Mouse (Mus musculus): ENCODE data around the gene Tmem88b.
"Not testable (repeated sequence)": the region's sequence is repeated elsewhere in the genome, so short reads cannot be mapped to it uniquely, and the experiment has no call there.

Gene Tmem88b

GRCm38 (mm10) chr4:155761356-155762099 is 24.1 kb downstream of the Tmem88b start:
- CTCF ChIA-PET = interaction anchor here (0.6 kb wide), 1 partner anchor 246 kb away, joined by 4 read pairs; no protein-coding TSS in a partner anchor

- CTCF ChIA-PET = interaction anchor here (0.6 kb wide), 1 partner anchor 246 kb away, joined by 4 read pairs; no protein-coding TSS in a partner anchor
Measured at GRCm38 (mm10) chr4:155760613-155761355, 24.9 kb downstream of the Tmem88b start, which contains the start of gene Atad3a. TSS of gene Atad3a (minus strand) at chr4:155761093.

GRCm38 (mm10) chr4:155759862-155760612 is 25.6 kb downstream of the Tmem88b start:
- CTCF ChIA-PET = no interaction called here

DNA sequence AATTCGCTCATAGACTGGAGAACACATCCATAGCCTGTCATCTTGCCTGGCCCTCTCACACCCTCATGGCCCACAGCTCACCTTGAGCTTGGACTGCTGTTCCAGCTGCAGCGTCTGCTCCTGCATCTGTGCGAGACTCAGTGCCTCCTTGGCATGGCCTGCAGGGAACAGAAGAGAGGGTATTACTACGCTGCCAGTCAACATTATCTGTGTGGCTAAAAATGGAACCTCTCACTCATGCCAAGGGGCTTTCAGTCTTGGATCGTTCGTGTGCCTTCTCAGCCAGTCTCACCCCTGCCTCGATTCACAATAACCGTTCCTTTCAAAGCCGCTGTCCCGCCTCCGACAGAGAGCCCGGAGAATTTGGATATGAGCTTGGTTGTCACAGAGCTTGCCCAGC is 28.7 kb downstream of the Tmem88b start:
- CTCF ChIA-PET = no interaction called here

DNA sequence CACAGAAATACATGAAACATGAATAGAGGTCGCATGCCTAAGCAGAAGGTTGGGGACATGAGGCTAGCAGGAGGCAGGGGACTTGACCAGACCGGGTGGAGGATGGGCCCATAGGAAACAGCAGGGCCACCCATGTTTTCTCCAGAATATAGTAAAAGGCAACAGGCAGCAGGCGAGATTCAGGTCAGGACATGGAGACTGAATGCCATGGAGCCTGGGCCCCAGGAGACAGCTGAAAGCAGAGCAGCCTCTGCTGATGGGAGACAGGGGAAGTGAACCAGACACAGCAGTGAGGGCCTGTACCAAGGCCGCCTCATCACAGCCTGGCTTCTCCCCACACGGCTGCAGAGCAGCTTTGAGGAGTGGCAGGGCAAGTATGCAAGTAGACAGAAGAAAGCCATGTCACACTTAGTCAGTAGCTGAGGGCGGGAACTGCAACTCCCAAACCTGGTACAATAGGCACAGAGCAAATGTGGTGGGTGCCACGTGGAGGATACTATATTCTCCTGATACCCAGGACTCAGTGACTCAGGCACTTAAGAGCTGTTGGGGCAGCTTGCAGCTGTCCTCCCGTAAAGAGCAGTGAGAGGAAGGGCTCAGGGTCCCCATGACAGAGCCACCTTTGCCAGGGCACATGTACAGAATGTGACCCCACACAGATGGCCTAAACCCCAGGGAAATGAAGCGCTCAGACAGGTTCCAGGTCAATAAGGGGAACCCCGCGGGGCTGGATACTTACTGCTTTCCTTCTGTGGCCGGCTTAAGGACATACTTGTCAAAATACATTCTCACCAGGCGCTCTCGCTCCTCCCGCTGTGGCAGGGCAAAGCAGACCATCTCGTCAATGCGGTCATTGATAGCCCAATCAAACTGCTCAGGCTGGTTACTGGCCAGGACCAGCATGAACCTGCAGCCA is 38.8 kb downstream of the Tmem88b start:
- CTCF ChIA-PET = no interaction called here

- CTCF ChIA-PET = no interaction called here
Measured at GRCm38 (mm10) chr4:155746036-155746548, 39.6 kb downstream of the Tmem88b start.

GRCm38 (mm10) chr4:155745136-155745535 is 40.5 kb downstream of the Tmem88b start:
- CTCF ChIA-PET = no interaction called here

DNA sequence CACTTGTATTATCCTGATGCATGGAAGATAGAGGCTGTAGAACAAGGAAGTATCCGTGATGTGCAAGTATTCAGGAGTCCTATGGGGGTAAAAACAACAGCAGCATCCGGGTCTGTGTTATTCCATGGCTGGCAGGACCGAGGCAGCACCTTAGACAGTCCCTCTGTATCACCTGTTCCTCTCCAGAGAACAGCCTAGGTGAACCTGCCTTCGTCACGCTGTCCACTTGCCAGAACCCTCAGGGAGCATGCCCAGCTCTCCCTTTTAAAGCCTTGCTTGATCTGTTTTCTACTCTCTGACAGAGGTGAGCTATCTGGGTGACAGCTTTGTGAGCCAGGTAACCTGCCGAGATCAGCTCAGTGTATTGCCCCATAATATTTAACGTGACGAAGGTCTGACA is 41.2 kb downstream of the Tmem88b start:
- CTCF ChIA-PET = no interaction called here

DNA sequence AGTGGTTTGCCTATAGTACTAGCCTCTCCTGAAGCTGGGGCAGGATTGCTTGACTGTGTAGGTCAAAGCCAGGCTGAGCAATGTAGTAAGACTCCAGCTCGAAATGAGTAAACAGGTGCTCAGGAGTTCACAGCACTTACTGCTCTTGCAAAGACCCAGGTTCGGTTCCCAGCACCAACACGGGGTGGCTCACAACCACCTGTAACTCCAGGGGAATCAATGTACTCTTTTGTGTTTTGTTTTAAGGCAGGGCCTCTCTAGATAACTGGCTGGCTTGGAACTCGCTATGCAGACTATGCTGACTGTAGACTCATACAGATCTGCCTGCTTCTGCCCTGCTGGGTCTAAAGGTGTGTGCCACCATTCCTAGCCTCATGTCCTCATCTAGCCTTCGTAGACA is 43.0 kb downstream of the Tmem88b start:
- CTCF ChIA-PET = no interaction called here

- CTCF ChIA-PET = not testable (repeated sequence)
Measured at GRCm38 (mm10) chr4:155740681-155741080, 45.0 kb downstream of the Tmem88b start.

- CTCF ChIA-PET = no interaction called here
Measured at GRCm38 (mm10) chr4:155739741-155740636, 45.7 kb downstream of the Tmem88b start.

- CTCF ChIA-PET = no interaction called here
Measured at GRCm38 (mm10) chr4:155739152-155739551, 46.5 kb downstream of the Tmem88b start.

- CTCF ChIA-PET = no interaction called here
Measured at GRCm38 (mm10) chr4:155738262-155738661, 47.4 kb downstream of the Tmem88b start.

DNA sequence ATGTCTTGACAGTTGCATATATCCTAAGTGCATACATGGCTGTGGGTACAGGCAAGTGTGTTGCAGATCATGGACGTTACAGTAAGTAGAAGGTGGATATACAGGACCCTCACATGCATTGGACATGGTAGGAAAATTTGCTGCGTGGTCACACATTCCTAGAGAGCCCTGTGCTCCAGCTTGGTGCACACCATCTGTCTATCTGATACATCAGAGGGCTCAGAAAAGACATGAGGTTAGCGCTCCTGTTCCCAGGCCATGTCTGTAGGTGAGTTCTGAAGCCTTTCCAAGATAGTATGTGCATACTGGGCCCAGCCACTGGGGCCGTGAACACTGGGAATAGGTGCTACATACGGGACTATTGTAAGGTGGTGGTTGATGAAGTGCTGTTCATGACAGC is 49.3 kb downstream of the Tmem88b start:
- CTCF ChIA-PET = no interaction called here

- CTCF ChIA-PET = no interaction called here
Measured at GRCm38 (mm10) chr4:155735788-155736187, 49.9 kb downstream of the Tmem88b start.

DNA sequence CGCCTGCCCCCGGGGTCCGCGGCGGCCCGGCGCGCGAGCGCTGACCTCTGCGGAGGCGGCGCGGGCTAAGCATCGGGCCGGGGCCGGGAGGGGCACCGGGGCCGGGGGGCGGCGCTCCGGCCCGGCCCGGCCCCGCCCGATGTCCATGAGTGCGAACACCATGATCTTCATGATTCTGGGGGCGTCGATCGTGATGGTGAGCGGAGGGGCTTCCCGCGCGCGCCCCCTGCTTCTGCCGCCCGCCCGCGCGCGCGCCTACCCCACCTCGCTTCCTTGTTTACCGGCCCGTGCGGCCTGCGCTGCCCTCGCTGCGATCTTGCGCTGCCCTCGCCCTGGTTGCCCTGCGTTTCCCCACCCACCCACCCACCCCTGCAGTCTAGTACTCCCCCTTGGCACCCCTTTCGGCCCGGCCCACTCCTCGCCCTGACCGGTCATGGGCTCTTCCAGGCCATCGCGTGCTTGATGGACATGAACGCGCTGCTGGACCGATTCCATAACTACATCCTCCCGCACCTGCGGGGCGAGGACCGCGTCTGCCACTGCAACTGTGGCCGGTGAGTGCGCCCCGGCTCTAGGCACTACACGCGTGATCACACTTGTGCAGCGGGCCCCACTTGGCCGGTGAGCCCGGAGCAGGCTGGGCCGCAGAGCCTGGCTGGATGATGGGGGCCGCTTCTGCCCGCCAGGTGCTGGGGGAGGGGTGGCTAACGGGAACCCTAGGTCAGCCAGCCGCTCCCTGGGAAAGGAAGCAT is 50.5 kb downstream of the Tmem88b start:
- CTCF ChIA-PET = no interaction called here

- CTCF ChIA-PET = no interaction called here
Measured at GRCm38 (mm10) chr4:155734350-155734941, 51.2 kb downstream of the Tmem88b start, which contains the start of gene Tmem240. TSS of gene Tmem240 (plus strand) at chr4:155734800.

GRCm38 (mm10) chr4:155733267-155733666 is 52.4 kb downstream of the Tmem88b start:
- CTCF ChIA-PET = interaction anchor here (0.8 to 1.1 kb wide), 2 partner anchors 12 to 14 kb away, joined by 3 read pairs; no protein-coding TSS in a partner anchor

Measured in spleen, embryonic (tissue).